Mouse (Mus musculus): Measurements from ENCODE around the gene Clcf1.
A peak's percentile ranks its signal among the peaks of the same experiment; 100 is the strongest.

The Clcf1 gene

DNA sequence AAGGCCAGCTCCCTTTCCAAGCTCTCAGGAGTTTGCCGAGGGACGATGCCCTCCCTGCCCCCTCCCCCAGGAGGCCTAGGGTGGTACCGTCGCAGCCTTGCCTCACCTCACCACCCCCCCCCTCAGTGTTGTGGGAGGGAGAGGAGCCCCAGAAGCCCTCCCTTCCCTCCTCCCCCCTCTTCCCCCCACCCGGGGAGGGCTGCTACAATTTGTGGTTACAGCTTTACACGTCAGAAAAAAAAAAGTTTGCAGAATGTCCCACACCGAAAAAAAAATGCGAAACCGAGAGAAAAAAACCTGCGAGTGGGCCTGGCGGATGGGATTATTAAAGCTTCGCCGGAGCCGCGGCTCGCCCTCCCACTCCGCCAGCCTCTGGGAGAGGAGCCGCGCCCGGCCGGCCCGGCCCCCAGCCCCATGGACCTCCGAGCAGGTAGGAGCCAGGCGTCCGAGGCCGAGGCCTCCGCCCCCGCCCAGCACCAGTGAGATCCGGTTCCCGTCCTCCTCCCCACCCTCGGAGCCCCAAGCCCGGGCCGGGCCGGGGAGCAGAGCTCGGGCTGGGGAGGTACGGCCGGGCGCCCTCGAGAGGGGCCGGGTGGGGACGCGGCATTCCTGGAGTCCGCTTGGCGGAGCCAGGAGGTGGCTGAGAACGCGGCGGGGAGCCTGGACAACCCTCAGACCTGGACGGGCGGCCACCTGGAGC, at the start of gene Clcf1, which contains the start of gene AC109138.7:
Gene Clcf1 (plus strand): TSS at position 168 of the 700 bp plus-strand sequence.
Gene AC109138.7 (plus strand): TSS at position 287 of the 700 bp plus-strand sequence.
- DNase-seq (ENCODE audit: low spot score), result peak; percentile 55

DNA sequence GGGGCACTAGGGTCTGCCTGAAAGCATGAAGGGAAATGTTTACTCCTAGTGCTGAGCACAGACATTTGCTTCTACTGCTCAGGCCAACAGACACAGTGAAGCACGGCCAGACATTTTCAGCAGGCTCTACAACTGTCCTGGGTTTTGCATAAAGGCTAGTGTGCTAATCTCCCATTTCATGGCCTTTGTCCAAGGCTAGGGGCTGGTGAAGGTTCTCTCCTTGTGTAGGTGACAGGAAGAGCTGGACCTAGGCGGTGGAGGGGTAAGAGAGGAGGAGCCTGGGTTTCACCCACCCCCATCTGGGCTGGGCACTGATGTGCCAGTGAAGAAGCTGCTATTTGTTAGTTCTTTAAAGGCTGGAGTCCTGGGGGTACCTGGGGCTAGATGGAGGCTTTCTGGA, 49.3 kb upstream of the Clcf1 start:
- no peak for DNase-seq (ENCODE audit: low spot score)

- no peak for DNase-seq (ENCODE audit: low spot score)
Observed at GRCm38 (mm10) chr19:4166678-4167476, 47.2 kb upstream of the Clcf1 start.

DNA sequence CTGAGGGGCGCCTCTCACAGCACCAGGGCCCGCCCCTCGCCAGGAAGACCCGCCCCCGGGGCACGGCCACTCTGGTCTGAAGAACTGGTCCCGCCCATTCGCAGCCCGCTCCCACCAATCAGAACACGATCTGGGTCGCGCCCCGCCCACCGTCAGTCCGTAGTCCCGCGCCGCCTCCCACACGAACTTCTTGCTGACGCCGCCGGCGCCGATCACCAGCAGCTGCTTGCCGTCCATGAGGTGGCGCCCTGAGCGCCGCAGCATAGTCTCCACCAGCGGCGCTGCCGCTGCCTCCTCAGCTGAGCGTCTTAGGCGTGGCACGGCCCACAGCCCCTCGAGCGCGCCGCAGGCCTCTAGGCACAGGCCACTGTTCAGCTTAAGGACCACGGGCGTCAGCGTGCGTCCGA, 44.7 kb upstream of the Clcf1 start:
- DNase-seq (ENCODE audit: low spot score), result peak; percentile 99

- DNase-seq (ENCODE audit: low spot score), result no peak
Observed at GRCm38 (mm10) chr19:4169810-4170209, 44.2 kb upstream of the Clcf1 start.

GRCm38 (mm10) chr19:4170723-4171392, 43.2 kb upstream of the Clcf1 start:
- no peak for DNase-seq (ENCODE audit: low spot score)

GRCm38 (mm10) chr19:4171393-4172290, 42.4 kb upstream of the Clcf1 start:
- DNase-seq (ENCODE audit: low spot score), result no peak

DNA sequence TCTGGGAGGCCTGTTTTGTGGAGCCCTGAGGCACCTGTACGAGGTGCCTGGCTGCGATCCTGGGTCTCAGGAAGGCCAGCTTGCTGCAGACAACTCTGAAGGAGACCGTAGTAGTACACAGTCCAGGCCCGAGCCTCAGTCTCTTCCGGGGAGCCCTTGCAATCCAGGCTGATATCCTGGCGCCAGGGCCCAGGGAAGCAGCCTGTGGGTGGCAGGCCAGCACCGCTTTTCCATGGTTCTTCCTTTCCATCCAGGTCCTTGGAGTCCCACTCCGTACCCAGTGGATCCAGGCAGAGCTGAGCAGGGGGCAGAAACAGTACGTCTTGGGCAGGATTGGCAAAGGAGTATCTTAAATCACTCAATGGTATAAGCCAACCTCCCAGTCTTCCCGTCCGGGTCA, 41.1 kb upstream of the Clcf1 start:
- DNase-seq (ENCODE audit: low spot score), result no peak

DNA sequence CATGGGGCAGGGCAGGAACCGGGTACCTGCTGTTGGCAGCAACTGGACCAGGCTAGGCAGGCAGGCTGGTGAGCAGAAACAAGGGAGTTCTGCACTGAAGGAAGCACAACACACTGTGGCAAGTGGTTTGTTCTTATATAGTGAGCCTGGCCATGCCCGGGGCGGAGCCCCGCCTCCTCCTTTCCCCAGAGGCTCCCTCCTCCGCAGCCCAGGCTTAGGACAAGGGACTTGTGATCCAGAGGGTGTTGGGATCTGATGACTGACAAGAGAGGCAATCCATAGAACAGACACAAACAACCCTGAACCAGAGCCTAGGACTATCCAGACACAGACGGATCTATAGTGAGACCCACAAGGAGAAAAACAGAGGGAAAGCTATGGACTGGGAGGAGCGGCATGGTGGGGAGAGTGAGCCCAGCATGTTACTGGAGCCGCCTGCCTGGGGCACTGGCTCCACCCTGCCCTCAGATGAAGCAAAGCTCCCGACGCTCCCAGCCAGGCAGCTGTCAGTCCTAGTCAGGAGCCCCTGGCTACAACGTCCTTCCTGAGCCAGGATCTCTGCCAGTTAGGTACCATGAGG, 38.6 kb upstream of the Clcf1 start, which contains the start of gene Carns1:
Gene Carns1 (minus strand): TSS at position 112 of the 580 bp plus-strand sequence.
- no peak for DNase-seq (ENCODE audit: low spot score)

DNA sequence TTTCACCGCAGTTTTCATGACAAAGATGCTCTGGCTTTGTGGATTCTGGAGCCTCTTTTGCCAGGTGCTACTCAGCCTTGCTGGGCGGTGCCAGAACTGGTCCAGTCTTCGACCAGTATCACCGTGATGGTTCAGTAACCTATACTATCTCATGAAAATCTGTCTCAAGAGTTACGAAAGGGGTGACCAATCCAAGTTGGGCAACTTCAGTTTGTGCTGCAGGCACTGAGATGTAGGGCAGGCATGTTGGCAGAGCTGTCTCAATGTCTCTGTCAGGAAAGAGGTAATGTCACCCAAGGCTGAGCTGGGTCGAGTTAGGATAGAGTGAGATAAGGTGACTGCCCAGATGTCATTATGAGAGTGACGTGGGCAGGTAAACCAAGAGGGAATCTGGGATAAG, 33.6 kb upstream of the Clcf1 start:
- DNase-seq (ENCODE audit: low spot score), result no peak

- peak; percentile 46 for DNase-seq (ENCODE audit: low spot score)
Observed at GRCm38 (mm10) chr19:4181892-4182291, 32.1 kb upstream of the Clcf1 start.

- no peak for DNase-seq (ENCODE audit: low spot score)
Observed at GRCm38 (mm10) chr19:4183689-4184088, 30.3 kb upstream of the Clcf1 start.

DNA sequence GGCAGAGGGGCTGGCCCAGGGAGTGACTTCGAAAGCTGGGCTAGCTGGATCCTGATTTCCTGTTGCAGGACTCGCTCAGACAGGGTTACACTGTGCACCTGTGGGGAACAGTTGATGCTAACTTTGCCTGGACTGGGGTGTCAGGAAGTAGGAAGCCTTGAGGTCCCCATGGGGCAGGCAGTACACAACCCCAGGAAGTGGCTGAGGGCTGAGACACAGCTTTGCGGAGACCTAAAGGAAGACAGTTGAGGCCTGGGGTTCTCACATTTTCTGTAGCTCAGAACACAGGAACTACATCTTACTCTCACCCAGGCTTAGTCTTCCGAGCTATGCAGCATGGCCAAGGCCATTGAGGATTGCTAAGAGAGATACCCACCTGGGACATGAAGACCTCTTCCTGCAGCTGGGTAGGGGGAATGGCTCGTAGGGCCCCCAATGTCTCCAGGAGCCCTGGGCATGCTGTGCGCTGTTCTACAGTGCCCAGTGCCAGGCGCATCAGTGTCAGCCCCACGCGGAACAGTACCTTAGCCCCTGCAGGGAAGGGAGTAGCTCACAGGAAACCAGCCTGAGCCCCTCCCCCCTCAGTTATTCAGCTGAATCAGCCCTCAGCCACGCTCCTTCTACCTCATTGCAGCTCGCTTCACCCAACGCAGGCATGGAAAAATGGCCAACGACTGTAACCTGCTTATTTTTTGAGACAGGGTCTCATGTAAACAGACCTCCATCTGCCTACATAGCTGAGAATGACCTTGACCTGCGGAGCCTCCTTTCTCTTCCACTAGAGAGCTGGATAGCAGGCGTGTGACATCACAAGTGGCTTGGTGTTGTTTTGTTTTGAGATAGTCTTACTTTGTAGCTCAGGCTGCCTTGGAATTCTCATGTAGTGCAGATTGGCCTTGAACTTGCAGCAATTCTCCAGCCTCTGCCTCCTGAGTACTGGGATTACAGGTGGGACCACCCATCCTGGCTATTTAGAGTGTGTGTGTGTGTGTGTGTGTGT, 28.8 kb upstream of the Clcf1 start:
- DNase-seq (ENCODE audit: low spot score), result no peak

DNA sequence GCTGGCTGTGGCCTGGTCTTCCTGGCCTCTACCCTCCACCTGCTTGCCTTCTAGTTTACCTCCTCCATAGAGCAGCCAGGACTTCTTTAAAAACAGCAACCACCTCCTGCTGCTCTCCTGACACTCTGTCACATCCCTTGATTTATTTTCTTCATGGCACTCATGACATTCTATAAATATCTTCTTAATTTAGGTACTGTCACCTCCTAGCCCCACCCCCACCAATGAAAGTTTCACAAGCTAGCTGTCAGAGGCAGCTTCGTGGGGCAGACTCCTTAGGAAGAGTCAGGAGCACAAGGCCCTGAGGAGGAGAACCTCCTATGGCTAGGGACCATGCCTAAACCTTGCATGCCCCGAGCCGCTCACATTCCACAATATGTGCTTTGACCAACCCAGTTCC, 26.7 kb upstream of the Clcf1 start:
- DNase-seq (ENCODE audit: low spot score), result no peak

DNA sequence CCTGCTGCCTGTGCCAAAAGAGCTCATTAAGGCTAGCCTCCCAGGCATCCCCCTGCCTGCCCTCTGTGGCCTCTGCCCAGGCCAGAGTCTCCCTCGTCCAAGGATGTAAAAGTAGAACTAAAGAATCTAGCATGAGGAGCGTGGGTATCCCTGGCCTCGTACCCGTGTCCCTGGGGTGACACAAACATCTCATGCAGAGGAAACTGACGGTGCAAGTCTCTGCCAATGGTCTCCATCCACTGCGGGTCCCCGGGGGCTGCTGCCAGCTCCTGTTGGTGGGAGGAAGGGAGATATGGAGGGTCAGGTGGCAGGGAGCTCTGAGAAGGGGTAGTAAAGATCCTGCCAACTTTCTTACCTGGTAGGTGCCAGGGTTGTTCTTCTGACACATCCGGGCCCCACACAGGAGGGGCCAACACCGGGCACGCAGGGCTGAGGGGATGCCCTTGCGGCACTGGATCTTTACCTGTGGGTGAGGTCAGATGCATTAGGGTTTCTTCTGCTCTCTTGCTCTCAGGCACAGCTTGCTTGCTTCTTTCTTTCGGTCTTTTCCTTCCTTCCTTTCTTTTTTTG, 24.9 kb upstream of the Clcf1 start:
- no peak for DNase-seq (ENCODE audit: low spot score)

DNA sequence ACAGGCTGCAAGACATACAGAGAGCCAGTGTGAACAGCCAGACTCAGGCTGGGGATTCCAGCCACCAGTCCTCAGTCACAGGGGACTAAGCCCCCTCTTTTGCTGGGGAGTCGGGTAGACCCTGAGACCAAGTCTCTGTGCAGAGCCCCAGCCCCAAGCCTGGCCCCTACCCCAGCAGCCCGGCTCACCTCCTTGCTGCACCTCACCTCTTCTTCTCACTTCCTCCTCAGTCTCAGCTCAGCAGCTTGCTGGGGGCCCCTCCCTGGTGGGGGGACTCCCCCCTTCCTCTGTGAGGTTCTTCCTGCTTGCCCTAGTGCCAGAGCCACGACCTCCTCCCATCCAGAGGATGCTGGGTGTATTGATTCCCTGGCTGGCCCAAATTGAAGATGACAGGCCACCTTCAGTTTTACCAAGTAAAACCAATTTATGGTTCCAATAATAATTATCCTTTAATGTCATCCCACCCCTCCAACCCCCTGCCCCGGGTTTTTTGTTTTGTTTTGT, 23.2 kb upstream of the Clcf1 start, which contains the start of gene Tbc1d10c:
Gene Tbc1d10c (minus strand): TSS at position 454 of the 504 bp plus-strand sequence.
- DNase-seq (ENCODE audit: low spot score), result no peak

DNA sequence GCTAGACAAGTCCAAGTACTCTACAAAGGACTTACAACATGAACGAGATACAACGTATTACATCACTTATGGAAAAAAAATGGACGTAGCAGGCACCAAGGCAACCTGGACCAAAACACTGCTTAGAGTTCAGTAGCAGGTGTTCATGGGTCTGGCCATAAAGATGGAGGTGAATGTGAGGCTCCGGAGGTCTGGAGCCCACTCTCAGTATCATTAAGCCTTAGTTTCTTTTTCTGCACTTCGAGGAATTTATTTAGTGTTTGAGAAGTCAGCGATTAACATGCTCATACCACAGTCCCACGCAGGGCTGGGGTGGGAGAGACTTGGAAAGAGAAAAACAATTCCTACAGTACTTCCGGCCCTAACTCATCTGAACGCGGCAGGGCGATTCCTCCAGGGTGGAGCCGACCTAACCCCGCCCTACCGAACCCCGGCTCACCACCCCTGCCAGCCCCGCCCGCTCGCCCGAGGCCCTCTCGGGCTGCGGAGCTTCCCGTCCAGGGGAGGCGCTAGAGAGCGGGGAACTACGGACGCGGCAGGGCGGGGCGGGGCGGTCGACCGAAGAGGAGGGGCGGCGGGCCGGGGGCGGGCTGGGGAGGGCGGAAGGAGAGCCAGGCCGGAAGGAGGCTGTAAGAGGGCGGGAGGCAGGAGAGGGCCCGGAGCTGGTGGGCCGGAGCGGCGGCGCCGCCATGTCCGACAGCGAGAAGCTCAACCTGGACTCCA, 22.3 kb upstream of the Clcf1 start, which contains the start of gene Ppp1ca:
Gene Ppp1ca (plus strand): TSS at position 538 of the 723 bp plus-strand sequence.
- peak; percentile 98 for DNase-seq (ENCODE audit: low spot score)

GRCm38 (mm10) chr19:4192251-4192985, 21.6 kb upstream of the Clcf1 start:
- no peak for DNase-seq (ENCODE audit: low spot score)
